Mouse (Mus musculus) midbrain, embryonic 16.5 days (tissue): ENCODE data around the gene Fthl17f. TPM values are rescaled to one million over a fixed set of nuclear protein-coding genes. Genes with fewer than 3 reads are reported as not detected.

Source experiments
- ATAC-seq: fragments of 200-750 bp; cut with Nextera tagmentation; 2 replicates; pipeline ENCODE4 v1.8.0; 2017; ENCODE audit warnings: moderate TSS enrichment
- H3K27ac ChIP-seq: fragments of 300-500 bp; sonication (generic); 2 replicates; pipeline ENCODE4 v1.5.1; 2014; ENCODE audit warnings: mild to moderate bottlenecking, low read length, mixed read lengths
- H3K27me3 ChIP-seq: fragments of 300-500 bp; sonication (generic); 2 replicates; pipeline ENCODE4 v1.6.1; 2014; ENCODE audit warnings: low read depth, low read length, mixed read lengths; ENCODE audit not compliant: control insufficient read depth, insufficient read depth
- H3K36me3 ChIP-seq: fragments of 300-500 bp; sonication (generic); 2 replicates; pipeline ENCODE4 v1.6.1; 2014; ENCODE audit warnings: mild to moderate bottlenecking, low read length, moderate library complexity, mixed read lengths; ENCODE audit not compliant: control insufficient read depth, insufficient read depth
- H3K4me1 ChIP-seq: fragments of 300-500 bp; sonication (generic); 2 replicates; pipeline ENCODE4 v1.6.1; 2014; ENCODE audit warnings: mild to moderate bottlenecking, low read length, mixed read lengths; ENCODE audit not compliant: control insufficient read depth, insufficient read depth
- H3K4me2 ChIP-seq: fragments of 300-500 bp; sonication (generic); 2 replicates; pipeline ENCODE4 v1.6.1; 2014; ENCODE audit warnings: mild to moderate bottlenecking, low read length, mixed read lengths
- H3K4me3 ChIP-seq: fragments of 300-500 bp; sonication (generic); 2 replicates; pipeline ENCODE4 v1.5.1; 2014; ENCODE audit warnings: low read depth, mild to moderate bottlenecking, low read length, moderate library complexity, mixed read lengths
- H3K9ac ChIP-seq: fragments of 300-500 bp; sonication (generic); 2 replicates; pipeline ENCODE4 v1.6.1; 2014; ENCODE audit warnings: low read depth, low read length, mixed read lengths
- H3K9me3 ChIP-seq: fragments of 300-500 bp; sonication (generic); replicated peaks from 2 replicates; pipeline ENCODE4 v1.6.1; 2014; ENCODE audit warnings: mild to moderate bottlenecking, low read length, mixed read lengths; ENCODE audit not compliant: control insufficient read depth, poor library complexity, severe bottlenecking
- WGBS: fragments of 180-500 bp; shearing (Covaris S2); extraction: QIAGEN DNeasy Blood & Tissue Kit; methylation state at CpG from one replicate; pipeline ENCODE4 v1.1.7; 2014; 5-methylcytosine and 5-hydroxymethylcytosine counted together
- polyA plus RNA-seq: library from polyadenylated mRNA; unstranded; fragments of >200 nt; fragmentation: Nextera tagmentation; extraction: Ambion mirVana; gene quantifications from 2 replicates; pipeline ENCODE4 v1.2.1, GENCODE M21; 2015

Gene Fthl17f
- polyA plus RNA-seq, 1 experiment from 2014 or later: not detected

GRCm38 (mm10) chrX:9104262-9104661 is 41.4 kb downstream of the Fthl17f start, which contains the start of gene 4930402K13Rik:
Gene 4930402K13Rik (plus strand): TSS chrX:9104562.
- H3K9ac ChIP-seq: no peak within 1 kb of the TSS
- H3K27ac ChIP-seq: no peak within 1 kb of the TSS
- no peaks in the 10 kb centered on the region for H3K27me3 ChIP-seq
- no peaks in the 10 kb centered on the region for H3K36me3 ChIP-seq
- H3K4me1 ChIP-seq: no peaks in the 10 kb centered on the region
- ATAC-seq: no peak
- no peak within 1 kb of the TSS for H3K4me2 ChIP-seq
- H3K9me3 ChIP-seq: no peaks in the 10 kb centered on the region
- no peak within 1 kb of the TSS for H3K4me3 ChIP-seq
- WGBS: 82% methylated on average over 6 of the region's 6 CpGs

DNA sequence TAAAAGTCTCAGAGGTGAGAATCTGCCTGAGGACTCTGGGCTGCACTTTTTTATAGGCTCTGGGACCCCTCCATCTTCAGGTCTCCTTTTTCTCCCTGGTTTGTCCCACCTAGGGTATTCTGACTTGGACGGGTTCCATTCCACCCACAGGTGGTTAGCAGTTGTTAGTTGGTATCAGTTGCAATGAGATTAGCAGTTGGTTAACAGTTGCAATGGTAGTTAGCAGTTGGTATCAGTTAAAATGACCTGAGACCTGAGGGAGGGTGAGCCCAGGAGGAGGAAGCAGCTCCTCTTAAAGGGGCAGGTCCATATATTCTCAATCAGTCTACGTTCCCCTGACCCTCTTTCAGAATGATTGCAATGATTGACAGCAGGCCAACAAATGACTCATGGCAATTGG is 47.6 kb downstream of the Fthl17f start:
- Histone ChIP-seq H3K4me3 (no peak overlapping the region), H3K27me3 (no peaks in the 10 kb centered on the region), H3K27ac (no peak overlapping the region), H3K9ac (no peak overlapping the region), H3K4me2 (no peak overlapping the region), H3K36me3 (no peaks in the 10 kb centered on the region), H3K9me3 (no peaks in the 10 kb centered on the region), H3K4me1 (no peaks in the 10 kb centered on the region)
- no peak for ATAC-seq
- 67% methylated on average over 2 of the region's 2 CpGs for WGBS

Other genes starting within 250 kb of the Fthl17f start
- not detected in 2 replicates for gene Gm6592, start 219.0 kb upstream of the Fthl17f start, polyA plus RNA-seq
- not detected in 2 replicates for gene Gm5751, start 188.8 kb upstream of the Fthl17f start, polyA plus RNA-seq
- 26.9 and 27.0 TPM in 2 replicates for gene B630019K06Rik, start 170.6 kb upstream of the Fthl17f start, polyA plus RNA-seq
- gene Fthl17b, start 100.0 kb upstream of the Fthl17f start, polyA plus RNA-seq: not detected in 2 replicates
- not detected in 2 replicates for gene Fthl17c, start 86.5 kb upstream of the Fthl17f start, polyA plus RNA-seq
- gene Fthl17d, start 76.3 kb upstream of the Fthl17f start, polyA plus RNA-seq: not detected in 2 replicates
- gene Fthl17e, start 29.5 kb upstream of the Fthl17f start, polyA plus RNA-seq: not detected in 2 replicates
- not detected in 2 replicates for gene 4930402K13Rik, start 41.5 kb downstream of the Fthl17f start, polyA plus RNA-seq
- gene Lancl3, start 136.9 kb downstream of the Fthl17f start, polyA plus RNA-seq: 5.1 and 5.6 TPM in 2 replicates
- gene Gm14862, start 193.9 kb downstream of the Fthl17f start, polyA plus RNA-seq: 0.24 TPM in 1 of 2 replicates, not detected in the other
- 5.3 and 5.4 TPM in 2 replicates for gene Xk, start 209.7 kb downstream of the Fthl17f start, polyA plus RNA-seq
- not detected in 2 replicates for gene H2al1m, start 220.7 kb downstream of the Fthl17f start, polyA plus RNA-seq